Mouse (Mus musculus) embryonic facial prominence, embryonic 14.5 days (tissue): Measurements from ENCODE around the gene Csnk2b. TPM values are rescaled to one million over a fixed set of nuclear protein-coding genes. Genes with fewer than 3 reads are reported as not detected.
"Not testable (repeated sequence)": the region's sequence is repeated elsewhere in the genome, so short reads cannot be mapped to it uniquely, and the experiment has no call there.

Experiments
- ATAC-seq: fragments of 200-750 bp; cut with Nextera tagmentation; 2 replicates; pipeline ENCODE4 v1.8.0; 2017; ENCODE audit warnings: low read depth, moderate number of reproducible peaks, moderate TSS enrichment
- DNase-seq: peaks from one replicate; pipeline ENCODE4 v3.0.0-alpha.2; 2015; ENCODE audit warnings: low spot score
- H3K27ac ChIP-seq: fragments of 300-500 bp; sonication (generic); replicated peaks from 2 replicates; pipeline ENCODE4 v1.5.1; 2014; ENCODE audit warnings: low read depth, mild to moderate bottlenecking, low read length, moderate library complexity
- H3K27me3 ChIP-seq: fragments of 300-500 bp; sonication (generic); replicated peaks from 2 replicates; pipeline ENCODE4 v1.6.1; 2014; ENCODE audit warnings: low read length; ENCODE audit not compliant: control insufficient read depth, insufficient read depth
- H3K36me3 ChIP-seq: fragments of 300-500 bp; sonication (generic); 2 replicates; pipeline ENCODE4 v1.6.1; 2014; ENCODE audit warnings: low read length, mixed read lengths; ENCODE audit not compliant: control insufficient read depth, insufficient read depth
- H3K4me1 ChIP-seq: fragments of 300-500 bp; sonication (generic); 2 replicates; pipeline ENCODE4 v1.6.1; 2014; ENCODE audit warnings: antibody characterized with exemption, low read length; ENCODE audit not compliant: control insufficient read depth, insufficient read depth
- H3K4me2 ChIP-seq: fragments of 300-500 bp; sonication (generic); 2 replicates; pipeline ENCODE4 v1.6.1; 2014; ENCODE audit warnings: low read depth, mild to moderate bottlenecking, low read length, moderate library complexity, mixed read lengths
- H3K4me3 ChIP-seq: fragments of 300-500 bp; sonication (generic); 2 replicates; pipeline ENCODE4 v1.5.1; 2014; ENCODE audit warnings: low read depth, mild to moderate bottlenecking, low read length
- H3K9ac ChIP-seq: fragments of 300-500 bp; sonication (generic); 2 replicates; pipeline ENCODE4 v1.6.1; 2014; ENCODE audit warnings: low read depth, mild to moderate bottlenecking, low read length, moderate library complexity, mixed read lengths
- H3K9me3 ChIP-seq: fragments of 300-500 bp; sonication (generic); 2 replicates; pipeline ENCODE4 v1.6.1; 2016; ENCODE audit warnings: low read length; ENCODE audit not compliant: control insufficient read depth
- WGBS: fragments of 180-500 bp; shearing (Covaris S2); extraction: QIAGEN DNeasy Blood & Tissue Kit; methylation state at CpG from one replicate; pipeline ENCODE4 v1.1.7; 2014; 5-methylcytosine and 5-hydroxymethylcytosine counted together
- polyA plus RNA-seq: library from polyadenylated mRNA; unstranded; fragments of >200 nt; fragmentation: Nextera tagmentation; extraction: Ambion mirVana; gene quantifications from 2 replicates; pipeline ENCODE4 v1.2.1, GENCODE M21; 2014

Csnk2b gene
- polyA plus RNA-seq, 1 experiment from 2014 or later: 279 TPM

DNA sequence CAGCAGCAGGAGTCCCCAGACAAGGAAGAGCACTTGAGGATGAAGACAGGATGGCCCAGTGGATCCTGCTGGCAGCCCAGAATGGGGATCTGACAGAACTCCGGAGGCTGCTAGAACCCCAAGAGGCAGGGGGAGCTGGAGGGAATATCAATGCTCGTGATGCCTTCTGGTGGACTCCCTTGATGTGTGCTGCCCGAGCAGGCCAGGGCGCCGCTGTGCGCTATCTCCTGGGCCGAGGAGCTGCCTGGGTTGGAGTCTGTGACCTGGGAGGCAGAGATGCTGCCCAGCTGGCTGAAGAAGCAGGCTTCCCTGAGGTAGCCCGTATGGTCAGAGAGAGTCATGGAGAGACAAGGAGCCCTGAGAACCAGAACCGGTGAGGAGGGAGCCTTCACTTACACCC is 1.4 kb upstream of the Csnk2b start:
- not testable (repeated sequence) for ATAC-seq, H3K4me3 ChIP-seq, H3K4me2 ChIP-seq, H3K9ac ChIP-seq, H3K27ac ChIP-seq, DNase-seq, H3K9me3 ChIP-seq, H3K27me3 ChIP-seq
- H3K4me1 ChIP-seq: peaks cover 19% of the 10 kb centered on the region
- peaks cover 25% of the 10 kb centered on the region for H3K36me3 ChIP-seq
- 85% methylated on average over 9 of the region's 9 CpGs for WGBS

- peak within 1 kb of the TSS; percentile 90 for H3K9ac ChIP-seq
- H3K4me2 ChIP-seq: peak within 1 kb of the TSS; percentile 93
- ATAC-seq: peak; percentile 95
- DNase-seq: peak; percentile 100
- WGBS: under 1% methylated on average over 34 of the region's 50 CpGs
- H3K36me3 ChIP-seq: peaks cover 40% of the 10 kb centered on the region
- H3K9me3 ChIP-seq: no peaks in the 10 kb centered on the region
- no peaks in the 10 kb centered on the region for H3K27me3 ChIP-seq
- H3K4me3 ChIP-seq: peak within 1 kb of the TSS; percentile 88
- peak within 1 kb of the TSS; percentile 92 for H3K27ac ChIP-seq
- H3K4me1 ChIP-seq: peaks cover 11% of the 10 kb centered on the region
Measured at GRCm38 (mm10) chr17:35121143-35121799, 582 bp downstream of the Csnk2b start, which contains the start of gene Gpank1. Gpank1 (plus strand) TSS chr17:35121455.

DNA sequence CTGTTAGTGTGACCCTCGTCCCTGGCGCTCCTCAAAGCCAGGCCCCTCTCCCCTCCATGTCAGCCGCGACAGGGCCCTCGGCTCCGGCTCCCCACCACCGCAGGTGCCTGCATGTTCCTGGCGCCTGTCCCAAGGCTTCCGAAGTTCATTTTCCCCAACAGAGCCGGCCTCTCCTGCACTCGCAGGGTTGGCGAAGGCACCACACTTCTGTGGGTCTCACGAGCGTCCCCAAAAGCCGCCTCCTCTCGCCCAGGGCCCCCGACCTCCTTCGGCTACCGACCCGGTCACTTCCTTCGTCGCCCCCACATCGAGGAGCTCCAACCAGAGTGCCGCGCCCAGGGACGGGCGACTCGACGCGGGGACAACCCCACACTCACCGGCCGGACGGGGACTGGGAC is 1.1 kb downstream of the Csnk2b start:
- under 1% methylated on average over 33 of the region's 33 CpGs for WGBS
- DNase-seq (no peak), ATAC-seq (no peak)
- H3K9ac ChIP-seq: peak overlapping the region; percentile 90
- H3K4me3 ChIP-seq: peak overlapping the region; percentile 88
- peaks cover 45% of the 10 kb centered on the region for H3K36me3 ChIP-seq
- peaks cover 10% of the 10 kb centered on the region for H3K4me1 ChIP-seq
- H3K27ac ChIP-seq: peak overlapping the region; percentile 69
- no peaks in the 10 kb centered on the region for H3K27me3 ChIP-seq
- no peaks in the 10 kb centered on the region for H3K9me3 ChIP-seq
- H3K4me2 ChIP-seq: peak overlapping the region; percentile 81

DNA sequence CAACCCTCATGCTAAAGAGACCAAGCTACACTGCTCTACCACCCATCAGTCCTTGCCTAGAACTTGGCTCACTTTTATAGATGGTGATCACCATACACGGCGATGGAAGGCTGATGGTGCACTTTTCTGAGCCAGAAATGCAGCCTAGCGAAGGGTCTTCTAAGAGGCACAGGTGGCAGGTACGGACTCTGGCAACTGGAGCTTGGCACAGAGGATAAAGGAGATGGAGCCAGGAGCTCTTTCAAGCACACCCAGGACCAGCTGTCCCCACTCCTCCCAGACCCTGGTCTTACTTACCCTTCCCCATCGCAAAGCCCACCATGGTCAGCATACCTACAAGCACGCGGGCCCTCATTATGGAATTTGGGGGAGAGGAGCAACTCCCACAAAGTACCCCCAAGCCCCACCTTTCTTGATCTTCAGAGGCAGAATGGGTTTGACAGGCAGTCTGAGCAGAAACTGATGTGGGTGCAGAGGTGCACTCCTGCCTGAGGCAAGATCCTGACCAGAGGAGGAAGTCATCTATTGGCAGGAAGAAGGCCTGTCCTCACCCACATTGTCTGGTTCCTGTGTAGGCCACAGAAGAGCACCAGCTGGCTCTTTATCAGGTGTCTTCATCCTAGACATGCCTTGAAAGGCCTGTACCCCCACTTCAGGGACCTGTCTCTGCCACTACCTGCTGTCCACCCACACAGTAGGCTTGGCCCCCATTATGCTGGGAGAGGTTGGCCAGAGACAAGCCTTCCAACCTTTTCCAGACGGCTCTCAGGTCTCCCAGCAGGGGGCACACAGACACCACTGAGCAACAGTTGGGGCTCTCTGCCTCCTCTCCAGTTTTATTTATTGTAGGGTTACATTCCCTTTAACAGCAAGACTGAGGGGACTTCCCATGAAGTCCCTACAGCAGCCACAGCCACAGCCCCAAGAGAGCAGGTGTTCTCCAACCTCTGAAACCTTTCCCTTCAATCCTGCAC is 6.5 kb downstream of the Csnk2b start, which contains the start of gene Ly6g5b:
Gene Ly6g5b (minus strand): TSS at position 383 of the 974 bp plus-strand sequence.
- Histone ChIP-seq H3K27me3 (no peaks in the 10 kb centered on the region), H3K9ac (no peak within 1 kb of the TSS), H3K9me3 (no peaks in the 10 kb centered on the region), H3K27ac (no peak within 1 kb of the TSS), H3K4me2 (no peak within 1 kb of the TSS), H3K4me1 (peaks cover 5% of the 10 kb centered on the region), H3K4me3 (no peak within 1 kb of the TSS), H3K36me3 (peaks cover 55% of the 10 kb centered on the region)
- WGBS: 84% methylated on average over 8 of the region's 8 CpGs
- DNase-seq: no peak
- ATAC-seq: no peak

GRCm38 (mm10) chr17:35111774-35112173 is 10.1 kb downstream of the Csnk2b start:
- no peaks in the 10 kb centered on the region for H3K9me3 ChIP-seq
- no peak for ATAC-seq
- peaks cover 26% of the 10 kb centered on the region for H3K36me3 ChIP-seq
- no peak overlapping the region for H3K9ac ChIP-seq
- no peak overlapping the region for H3K4me3 ChIP-seq
- no peak for DNase-seq
- no peaks in the 10 kb centered on the region for H3K4me1 ChIP-seq
- H3K4me2 ChIP-seq: no peak overlapping the region
- 75% methylated on average over 9 of the region's 9 CpGs for WGBS
- no peak overlapping the region for H3K27ac ChIP-seq
- no peaks in the 10 kb centered on the region for H3K27me3 ChIP-seq

DNA sequence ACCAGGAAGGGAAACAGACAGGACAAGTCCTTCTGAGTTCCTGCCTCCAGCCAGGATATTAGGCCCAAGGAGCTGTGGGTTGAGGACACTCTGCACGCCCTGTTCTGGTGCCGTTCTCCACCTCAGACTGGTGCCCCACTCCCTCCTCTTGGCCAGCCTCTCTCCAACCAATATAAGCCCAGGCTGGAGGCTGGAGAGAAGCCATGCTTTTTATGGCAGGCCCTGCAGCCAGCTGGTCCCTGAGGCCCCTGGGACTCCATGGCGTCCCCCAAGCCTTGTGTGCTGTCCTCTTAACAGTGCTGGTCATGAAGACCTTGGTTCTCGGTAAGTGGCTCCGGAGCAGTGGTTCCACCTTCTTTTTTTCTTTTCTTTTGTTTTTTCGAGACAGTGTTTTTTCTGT is 13.8 kb downstream of the Csnk2b start, which contains the start of gene Ly6g5c:
Gene Ly6g5c (plus strand): TSS at position 183 of the 400 bp plus-strand sequence.
- Histone ChIP-seq H3K9ac (no peak within 1 kb of the TSS), H3K27ac (no peak within 1 kb of the TSS), H3K4me1 (no peaks in the 10 kb centered on the region), H3K27me3 (no peaks in the 10 kb centered on the region), H3K9me3 (no peaks in the 10 kb centered on the region), H3K4me2 (no peak within 1 kb of the TSS), H3K4me3 (no peak within 1 kb of the TSS), H3K36me3 (peaks cover 13% of the 10 kb centered on the region)
- ATAC-seq: no peak
- WGBS: 85% methylated on average over 6 of the region's 6 CpGs
- no peak for DNase-seq

GRCm38 (mm10) chr17:35106522-35106921 is 15.3 kb downstream of the Csnk2b start:
- peaks cover 29% of the 10 kb centered on the region for H3K36me3 ChIP-seq
- H3K9me3 ChIP-seq: no peaks in the 10 kb centered on the region
- WGBS: 57% methylated on average over 3 of the region's 3 CpGs
- no peaks in the 10 kb centered on the region for H3K4me1 ChIP-seq
- ATAC-seq (no peak), DNase-seq (no peak)
- H3K27ac ChIP-seq: no peak overlapping the region
- H3K9ac ChIP-seq: no peak overlapping the region
- H3K27me3 ChIP-seq: no peaks in the 10 kb centered on the region
- 0 out of 2 replicates have a peak overlapping the region, but pooled peaks have one; percentile 27 for H3K4me2 ChIP-seq
- H3K4me3 ChIP-seq: 0 out of 2 replicates have a peak overlapping the region, but pooled peaks have one; percentile 1

DNA sequence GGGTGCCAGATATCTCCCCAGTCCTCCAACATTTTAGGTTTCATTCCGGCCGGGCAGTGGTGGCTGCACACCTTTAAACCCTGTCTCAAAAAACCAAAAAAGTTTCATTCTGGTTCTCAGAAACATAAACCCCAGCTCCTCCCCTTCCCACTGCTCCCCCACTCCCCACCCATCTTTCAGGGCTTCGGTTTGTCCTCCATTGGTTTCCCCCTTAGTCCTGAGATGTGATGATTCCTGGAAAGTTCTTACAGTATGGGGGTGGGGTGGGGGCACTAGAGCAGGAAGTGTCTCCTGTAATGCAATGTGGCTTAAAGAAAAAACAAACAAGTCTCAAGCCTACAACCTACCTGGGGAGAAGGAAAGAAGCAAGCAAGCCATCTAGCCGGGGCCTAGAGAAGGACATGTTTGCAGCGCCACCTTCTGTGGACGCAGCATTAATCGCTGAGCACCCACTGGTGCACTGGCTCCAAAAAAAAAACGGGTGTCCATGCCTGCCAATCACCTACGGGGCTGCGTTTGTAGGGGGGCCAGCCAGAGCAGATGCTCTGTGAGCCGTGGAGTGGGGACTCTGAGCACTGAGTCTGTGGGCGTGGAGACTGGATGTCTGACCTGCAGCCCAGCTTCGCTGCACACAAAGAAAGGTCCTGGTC is 16.0 kb downstream of the Csnk2b start:
- Histone ChIP-seq H3K36me3 (peaks cover 35% of the 10 kb centered on the region), H3K4me2 (peak overlapping the region; percentile 27), H3K4me1 (no peaks in the 10 kb centered on the region), H3K27me3 (no peaks in the 10 kb centered on the region), H3K27ac (no peak overlapping the region), H3K9me3 (no peaks in the 10 kb centered on the region), H3K4me3 (0 out of 2 replicates have a peak overlapping the region, but pooled peaks have one; percentile 1), H3K9ac (0 out of 2 replicates have a peak overlapping the region, but pooled peaks have one; percentile 40)
- DNase-seq: peak; percentile 57
- ATAC-seq: 0 out of 2 replicates have a peak, but pooled peaks have one; percentile 24
- 22% methylated on average over 13 of the region's 13 CpGs for WGBS
